Mouse (Mus musculus): ENCODE data around the gene Trabd2b. TPM values are rescaled to one million over a fixed set of nuclear protein-coding genes. Genes with fewer than 3 reads are reported as not detected.

Gene Trabd2b
- polyA plus RNA-seq, 1 experiment from 2014 or later = 1.5 TPM

- Histone ChIP-seq H3K27me3 (replicated peaks) (peaks cover 46% of the 10 kb centered on the region), H3K9ac (no peak overlapping the region), H3K9me3 (replicated peaks) (no peaks in the 10 kb centered on the region), H3K36me3 (no peaks in the 10 kb centered on the region), H3K27ac (ENCODE audit: poor library complexity, severe bottlenecking) (no peak overlapping the region), H3K4me2 (no peak overlapping the region), H3K4me1 (replicated peaks) (no peaks in the 10 kb centered on the region), H3K4me3 (no peak overlapping the region)
- ATAC-seq (ENCODE audit: insufficient number of reproducible peaks, low FRiP score) = no peak
- WGBS = 72% methylated on average over 3 of the region's 3 CpGs
These were observed 36.1 kb downstream of the Trabd2b start for GRCm38 (mm10) chr4:114442661-114443060.

DNA sequence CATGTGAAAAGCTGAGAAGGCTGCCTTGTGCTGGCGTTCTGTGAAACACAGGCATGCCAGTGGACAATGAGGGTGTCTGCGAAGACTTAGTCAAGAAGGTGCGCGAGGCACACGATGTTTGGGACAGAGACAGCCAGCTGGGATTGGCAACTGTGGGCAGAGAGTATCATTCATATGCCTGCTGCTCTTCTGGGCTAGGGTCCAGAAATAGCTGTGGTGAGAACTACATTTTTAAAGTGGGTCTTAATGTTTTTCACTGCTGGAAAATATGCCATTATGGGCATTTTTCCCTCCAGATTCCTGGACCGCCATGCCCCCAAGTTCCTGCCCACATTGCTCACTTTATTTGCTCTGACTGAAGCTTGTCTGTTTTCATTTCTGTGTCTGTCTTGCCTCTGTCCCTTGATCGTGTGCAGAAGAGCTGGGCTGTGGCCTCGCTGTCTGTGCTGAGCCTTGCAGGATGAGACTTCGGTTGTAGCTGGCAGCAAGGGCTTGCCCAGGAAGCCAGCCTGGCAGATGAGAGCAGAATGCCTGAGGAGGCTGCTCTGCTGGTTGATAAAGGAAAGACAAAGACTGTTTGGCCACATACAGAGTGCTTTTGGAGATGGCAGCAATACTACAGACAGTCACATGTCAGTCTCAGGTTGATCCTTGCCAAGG, 42.0 kb downstream of the Trabd2b start:
- 84% methylated on average over 9 of the region's 9 CpGs for WGBS
- no peak for ATAC-seq (ENCODE audit: insufficient number of reproducible peaks, low FRiP score)
- no peak overlapping the region for H3K27ac ChIP-seq (ENCODE audit: poor library complexity, severe bottlenecking)
- H3K9ac ChIP-seq = no peak overlapping the region
- no peaks in the 10 kb centered on the region for H3K9me3 ChIP-seq (replicated peaks)
- no peak overlapping the region for H3K4me3 ChIP-seq
- H3K27me3 ChIP-seq (replicated peaks) = peaks cover 5% of the 10 kb centered on the region; the same call in 1 of the 2 replicates
- no peaks in the 10 kb centered on the region for H3K36me3 ChIP-seq
- no peaks in the 10 kb centered on the region for H3K4me1 ChIP-seq (replicated peaks)
- no peak overlapping the region for H3K4me2 ChIP-seq

DNA sequence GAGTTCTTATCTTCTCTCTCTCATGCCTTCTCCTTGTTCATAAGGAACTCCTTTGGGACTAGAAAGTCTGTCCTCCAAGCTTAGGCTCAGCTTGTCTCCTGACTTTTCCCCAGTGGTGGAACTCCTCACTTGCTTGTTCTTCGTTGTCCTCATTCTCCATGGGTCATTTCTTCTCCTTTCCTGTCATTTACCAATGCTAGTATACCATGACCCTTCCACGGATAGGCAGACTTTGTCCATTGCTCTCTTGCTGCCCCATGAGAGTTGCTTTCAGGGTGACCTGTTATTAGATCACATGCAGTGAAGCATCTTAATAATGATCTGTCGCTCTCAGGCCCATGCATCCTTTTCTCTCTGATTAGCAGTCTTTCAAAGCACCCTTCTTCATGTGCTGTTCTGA, 46.6 kb downstream of the Trabd2b start:
- Histone ChIP-seq H3K4me3 (no peak overlapping the region), H3K27ac (ENCODE audit: poor library complexity, severe bottlenecking) (no peak overlapping the region), H3K9me3 (replicated peaks) (no peaks in the 10 kb centered on the region), H3K9ac (no peak overlapping the region), H3K4me1 (replicated peaks) (peaks cover 7% of the 10 kb centered on the region; the same call in 1 of the 2 replicates), H3K36me3 (no peaks in the 10 kb centered on the region), H3K27me3 (replicated peaks) (peaks cover 16% of the 10 kb centered on the region), H3K4me2 (no peak overlapping the region)
- WGBS = 85% methylated on average over 3 of the region's 3 CpGs
- ATAC-seq (ENCODE audit: insufficient number of reproducible peaks, low FRiP score) = no peak

DNA sequence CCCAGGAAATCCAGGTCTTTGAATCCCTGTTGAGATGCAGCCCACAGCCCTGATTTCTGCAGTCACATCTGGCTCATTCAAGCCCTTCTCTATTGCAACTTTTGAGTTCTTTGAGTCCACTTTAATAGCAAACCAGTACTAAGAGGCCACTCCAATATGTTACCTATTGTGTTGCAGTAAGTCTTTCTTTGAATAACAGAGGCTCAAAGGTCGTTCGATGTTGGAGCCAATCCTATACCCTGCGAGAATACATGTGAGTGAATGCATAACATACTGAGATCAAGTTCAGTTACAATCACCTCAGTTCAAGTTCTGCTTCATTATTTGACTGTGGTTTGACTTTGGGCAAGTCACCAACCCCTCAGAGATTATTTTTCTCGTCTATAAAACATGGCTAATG, 47.5 kb downstream of the Trabd2b start:
- WGBS = 82% methylated on average over 4 of the region's 4 CpGs
- H3K9ac ChIP-seq = no peak overlapping the region
- H3K9me3 ChIP-seq (replicated peaks) = no peaks in the 10 kb centered on the region
- H3K27me3 ChIP-seq (replicated peaks) = peaks cover 19% of the 10 kb centered on the region
- no peak overlapping the region for H3K4me3 ChIP-seq
- H3K4me2 ChIP-seq = no peak overlapping the region
- peaks cover 7% of the 10 kb centered on the region; the same call in 1 of the 2 replicates for H3K4me1 ChIP-seq (replicated peaks)
- H3K27ac ChIP-seq (ENCODE audit: poor library complexity, severe bottlenecking) = no peak overlapping the region
- ATAC-seq (ENCODE audit: insufficient number of reproducible peaks, low FRiP score) = no peak
- H3K36me3 ChIP-seq = no peaks in the 10 kb centered on the region

GRCm38 (mm10) chr4:114454495-114455186, 48.1 kb downstream of the Trabd2b start:
- peaks cover 15% of the 10 kb centered on the region for H3K27me3 ChIP-seq (replicated peaks)
- H3K4me3 ChIP-seq = no peak overlapping the region
- H3K9ac ChIP-seq = no peak overlapping the region
- WGBS = 77% methylated on average over 3 of the region's 3 CpGs
- no peaks in the 10 kb centered on the region for H3K9me3 ChIP-seq (replicated peaks)
- peaks cover 10% of the 10 kb centered on the region for H3K4me1 ChIP-seq (replicated peaks)
- no peaks in the 10 kb centered on the region for H3K36me3 ChIP-seq
- no peak overlapping the region for H3K27ac ChIP-seq (ENCODE audit: poor library complexity, severe bottlenecking)
- H3K4me2 ChIP-seq = no peak overlapping the region
- no peak for ATAC-seq (ENCODE audit: insufficient number of reproducible peaks, low FRiP score)

GRCm38 (mm10) chr4:114457111-114457510, 50.6 kb downstream of the Trabd2b start:
- no peaks in the 10 kb centered on the region for H3K36me3 ChIP-seq
- no peaks in the 10 kb centered on the region for H3K9me3 ChIP-seq (replicated peaks)
- no peak overlapping the region for H3K27ac ChIP-seq (ENCODE audit: poor library complexity, severe bottlenecking)
- peaks cover 20% of the 10 kb centered on the region for H3K27me3 ChIP-seq (replicated peaks)
- no peak overlapping the region for H3K4me2 ChIP-seq
- no peak for ATAC-seq (ENCODE audit: insufficient number of reproducible peaks, low FRiP score)
- H3K4me3 ChIP-seq = no peak overlapping the region
- WGBS = 69% methylated on average over 2 of the region's 2 CpGs
- H3K9ac ChIP-seq = no peak overlapping the region
- peaks cover 27% of the 10 kb centered on the region for H3K4me1 ChIP-seq (replicated peaks)

DNA sequence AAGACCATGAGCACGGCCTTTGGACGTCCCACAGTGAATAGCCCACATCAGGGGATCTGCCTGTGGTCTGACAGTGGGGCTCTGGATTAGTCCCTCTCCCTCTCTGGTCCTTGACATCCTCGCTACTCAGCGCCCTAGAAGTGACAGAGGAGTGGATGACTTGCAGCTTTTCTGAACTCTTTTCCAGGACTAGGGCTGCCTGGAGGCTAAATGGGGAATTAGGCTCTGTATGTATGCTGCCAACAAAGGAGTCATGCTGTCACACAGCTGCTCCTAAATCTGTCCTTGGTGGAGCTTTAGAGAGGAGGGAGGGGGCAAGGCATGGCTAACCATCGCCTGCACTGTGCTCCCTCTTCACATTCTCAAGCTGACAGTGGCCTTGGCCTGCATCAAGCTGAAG, 53.1 kb downstream of the Trabd2b start:
- peaks cover 24% of the 10 kb centered on the region for H3K4me1 ChIP-seq (replicated peaks)
- no peak overlapping the region for H3K4me2 ChIP-seq
- H3K4me3 ChIP-seq = no peak overlapping the region
- no peak for ATAC-seq (ENCODE audit: insufficient number of reproducible peaks, low FRiP score)
- peaks cover 37% of the 10 kb centered on the region for H3K27me3 ChIP-seq (replicated peaks)
- H3K9me3 ChIP-seq (replicated peaks) = no peaks in the 10 kb centered on the region
- 54% methylated on average over 5 of the region's 5 CpGs for WGBS
- H3K36me3 ChIP-seq = no peaks in the 10 kb centered on the region
- peak overlapping the region; percentile 18; the same call in 1 of the 2 replicates for H3K27ac ChIP-seq (ENCODE audit: poor library complexity, severe bottlenecking)
- H3K9ac ChIP-seq = no peak overlapping the region

- no peak overlapping the region for H3K4me3 ChIP-seq
- no peak for ATAC-seq (ENCODE audit: insufficient number of reproducible peaks, low FRiP score)
- no peak overlapping the region for H3K9ac ChIP-seq
- 53% methylated on average over 5 of the region's 5 CpGs for WGBS
- H3K4me1 ChIP-seq (replicated peaks) = peaks cover 19% of the 10 kb centered on the region
- no peaks in the 10 kb centered on the region for H3K36me3 ChIP-seq
- no peak overlapping the region for H3K4me2 ChIP-seq
- H3K27me3 ChIP-seq (replicated peaks) = peaks cover 37% of the 10 kb centered on the region
- no peak overlapping the region for H3K27ac ChIP-seq (ENCODE audit: poor library complexity, severe bottlenecking)
- no peaks in the 10 kb centered on the region for H3K9me3 ChIP-seq (replicated peaks)
These were observed 53.9 kb downstream of the Trabd2b start for GRCm38 (mm10) chr4:114460401-114460800.

DNA sequence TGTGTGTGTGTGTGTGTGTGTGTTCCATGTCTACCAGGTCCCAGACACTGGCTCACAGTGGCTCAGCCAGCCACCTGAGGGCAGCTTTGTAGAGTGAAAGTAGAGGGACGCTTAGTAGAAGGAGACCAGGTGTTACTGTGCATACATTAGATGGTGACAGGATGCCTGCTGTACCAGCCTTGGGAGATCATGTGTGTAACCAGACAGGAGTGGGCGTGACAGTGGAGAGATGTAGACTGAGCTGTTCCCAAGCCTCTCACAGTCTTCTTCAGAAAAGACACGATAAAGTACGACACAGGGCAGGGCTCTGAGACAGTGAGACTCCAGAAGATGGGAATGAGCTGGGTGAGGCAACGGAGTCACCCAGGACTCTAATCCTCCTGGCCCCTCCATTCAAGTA, 54.6 kb downstream of the Trabd2b start:
- H3K27ac ChIP-seq (ENCODE audit: poor library complexity, severe bottlenecking) = no peak overlapping the region
- WGBS = 77% methylated on average over 5 of the region's 5 CpGs

DNA sequence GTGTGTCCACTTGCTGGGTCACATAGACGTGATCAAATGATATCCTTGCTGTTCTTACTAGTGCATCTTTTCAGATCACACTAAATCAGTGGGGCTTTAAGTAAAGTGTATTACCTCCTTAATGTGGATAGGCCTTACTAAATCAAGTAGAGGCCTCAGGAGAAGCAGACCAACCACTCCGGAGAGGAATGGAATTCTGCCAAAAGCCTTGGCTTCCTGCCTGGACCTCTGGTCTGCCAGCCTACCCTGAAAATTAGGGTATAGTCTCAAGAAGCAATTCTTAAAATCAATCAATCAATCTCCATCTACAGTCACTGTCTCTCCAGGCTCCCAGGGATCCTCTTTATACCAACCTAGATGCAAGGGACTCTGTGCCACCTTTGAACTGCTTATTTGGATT, 59.1 kb downstream of the Trabd2b start:
- no peaks in the 10 kb centered on the region for H3K36me3 ChIP-seq
- H3K27me3 ChIP-seq (replicated peaks) = peaks cover 44% of the 10 kb centered on the region
- H3K27ac ChIP-seq (ENCODE audit: poor library complexity, severe bottlenecking) = no peak overlapping the region
- no peak overlapping the region for H3K4me2 ChIP-seq
- no peak for ATAC-seq (ENCODE audit: insufficient number of reproducible peaks, low FRiP score)
- H3K9me3 ChIP-seq (replicated peaks) = no peaks in the 10 kb centered on the region
- 54% methylated on average over 2 of the region's 2 CpGs for WGBS
- H3K9ac ChIP-seq = no peak overlapping the region
- peaks cover 27% of the 10 kb centered on the region for H3K4me1 ChIP-seq (replicated peaks)
- H3K4me3 ChIP-seq = no peak overlapping the region

More for the DNA sequence above, 54.6 kb downstream of the Trabd2b start:
- Histone ChIP-seq H3K4me2 (no peak overlapping the region), H3K9me3 (replicated peaks) (no peaks in the 10 kb centered on the region), H3K36me3 (no peaks in the 10 kb centered on the region), H3K4me3 (no peak overlapping the region), H3K27me3 (replicated peaks) (peaks cover 37% of the 10 kb centered on the region), H3K9ac (no peak overlapping the region), H3K4me1 (replicated peaks) (peaks cover 19% of the 10 kb centered on the region)
- ATAC-seq (ENCODE audit: insufficient number of reproducible peaks, low FRiP score) = no peak

DNA sequence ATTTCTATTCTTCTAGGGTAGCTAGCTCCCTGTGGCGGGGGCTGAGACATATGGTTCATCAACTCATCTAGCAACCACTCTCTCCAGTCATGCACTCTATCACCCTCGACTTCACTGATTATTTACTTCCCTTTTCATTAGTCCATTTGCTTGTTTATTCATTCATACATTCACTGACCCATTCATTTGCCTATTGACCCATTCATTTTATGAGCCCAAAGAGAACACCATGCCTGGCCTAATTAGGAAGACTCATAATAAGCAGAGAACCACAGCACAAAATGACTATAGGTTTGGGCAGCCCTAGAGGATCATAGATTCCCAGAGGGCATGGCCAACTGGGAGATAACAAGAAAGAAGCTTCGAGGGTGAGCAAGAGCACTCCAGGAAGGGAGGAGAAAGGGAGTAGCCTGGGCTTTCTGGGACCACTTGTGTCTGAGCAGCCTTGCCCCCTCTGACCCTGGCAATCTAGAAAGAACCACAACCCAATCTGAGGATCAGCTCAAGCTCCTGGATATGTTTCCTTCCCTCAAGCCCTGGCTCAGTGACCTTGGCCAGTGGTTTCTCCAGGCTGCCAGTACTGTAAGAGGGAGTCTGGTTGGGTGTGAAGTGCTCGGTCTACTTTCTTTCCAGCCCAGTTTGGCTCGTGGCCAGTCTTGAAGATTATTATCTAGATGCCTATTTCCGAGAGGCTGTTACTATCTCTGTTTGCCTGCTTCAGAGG, 61.0 kb downstream of the Trabd2b start:
- Histone ChIP-seq H3K4me3 (no peak overlapping the region), H3K27me3 (replicated peaks) (peaks cover 54% of the 10 kb centered on the region), H3K36me3 (no peaks in the 10 kb centered on the region), H3K27ac (ENCODE audit: poor library complexity, severe bottlenecking) (no peak overlapping the region), H3K4me2 (peak overlapping the region; percentile 32; the same call in 1 of the 2 replicates), H3K4me1 (replicated peaks) (peaks cover 24% of the 10 kb centered on the region), H3K9ac (no peak overlapping the region), H3K9me3 (replicated peaks) (no peaks in the 10 kb centered on the region)
- WGBS = 24% methylated on average over 6 of the region's 6 CpGs
- no peak for ATAC-seq (ENCODE audit: insufficient number of reproducible peaks, low FRiP score)
